Mouse (Mus musculus): ENCODE data around the gene Gapdhs. TPM values are rescaled to one million over a fixed set of nuclear protein-coding genes. Genes with fewer than 3 reads are reported as not detected.
"Not testable (repeated sequence)": the region's sequence is repeated elsewhere in the genome, so short reads cannot be mapped to it uniquely, and the experiment has no call there.

Gapdhs gene
- polyA plus RNA-seq, 1 experiment from 2014 or later = 0.35 TPM

GRCm38 (mm10) chr7:30736211-30736610 lies 7.3 kb downstream of the Gapdhs start:
- Histone ChIP-seq H3K27ac (no peak overlapping the region), H3K4me2 (no peak overlapping the region), H3K27me3 (no peaks in the 10 kb centered on the region), H3K36me3 (peaks cover 59% of the 10 kb centered on the region), H3K4me3 (replicated peaks) (no peak overlapping the region), H3K9me3 (replicated peaks) (no peaks in the 10 kb centered on the region), H3K4me1 (no peaks in the 10 kb centered on the region), H3K9ac (no peak overlapping the region)
- WGBS = 90% methylated on average over 3 of the region's 3 CpGs
- no peak for ATAC-seq (replicated peaks; ENCODE audit: low FRiP score)

- not testable (repeated sequence) for ATAC-seq (replicated peaks; ENCODE audit: low FRiP score)
Observed at GRCm38 (mm10) chr7:30730064-30730722, 13.3 kb downstream of the Gapdhs start.

GRCm38 (mm10) chr7:30729396-30730063 lies 14.0 kb downstream of the Gapdhs start, which contains the start of gene Tmem147:
Tmem147 (minus strand) TSS chr7:30729540.
- ATAC-seq (replicated peaks; ENCODE audit: low FRiP score) = peak; percentile 98
- under 1% methylated on average over 60 of the region's 60 CpGs for WGBS
- peaks cover 21% of the 10 kb centered on the region for H3K4me1 ChIP-seq

More at GRCm38 (mm10) chr7:30730064-30730722, 13.3 kb downstream of the Gapdhs start:
- peak overlapping the region; percentile 61 for H3K9ac ChIP-seq
- H3K27ac ChIP-seq = peak overlapping the region; percentile 91
- not testable (repeated sequence) for H3K9me3 ChIP-seq (replicated peaks); H3K27me3 ChIP-seq
- H3K4me3 ChIP-seq (replicated peaks) = peak overlapping the region; percentile 87
- 21% methylated on average over 16 of the region's 22 CpGs for WGBS
- H3K36me3 ChIP-seq = peaks cover 49% of the 10 kb centered on the region
- peaks cover 21% of the 10 kb centered on the region for H3K4me1 ChIP-seq
- peak overlapping the region; percentile 65 for H3K4me2 ChIP-seq

GRCm38 (mm10) chr7:30728739-30729395 lies 14.6 kb downstream of the Gapdhs start:
- Histone ChIP-seq H3K4me1 (peaks cover 21% of the 10 kb centered on the region), H3K4me3 (replicated peaks) (peak overlapping the region; percentile 87), H3K9me3 (replicated peaks) (no peaks in the 10 kb centered on the region), H3K27ac (peak overlapping the region; percentile 91), H3K27me3 (no peaks in the 10 kb centered on the region), H3K36me3 (peaks cover 40% of the 10 kb centered on the region), H3K9ac (peak overlapping the region; percentile 61), H3K4me2 (peak overlapping the region; percentile 65)
- WGBS = 6% methylated on average over 26 of the region's 26 CpGs
- ATAC-seq (replicated peaks; ENCODE audit: low FRiP score) = peak; percentile 54

More at GRCm38 (mm10) chr7:30729396-30730063, 14.0 kb downstream of the Gapdhs start, which contains the start of gene Tmem147:
- H3K4me2 ChIP-seq = peak within 1 kb of the TSS; percentile 65
- peak within 1 kb of the TSS; percentile 87 for H3K4me3 ChIP-seq (replicated peaks)
- H3K27me3 ChIP-seq = no peaks in the 10 kb centered on the region
- peak within 1 kb of the TSS; percentile 91 for H3K27ac ChIP-seq
- no peaks in the 10 kb centered on the region for H3K9me3 ChIP-seq (replicated peaks)
- H3K9ac ChIP-seq = peak within 1 kb of the TSS; percentile 61
- H3K36me3 ChIP-seq = peaks cover 46% of the 10 kb centered on the region

- Histone ChIP-seq H3K9ac (peak overlapping the region; percentile 61), H3K27ac (no peak overlapping the region), H3K36me3 (peaks cover 37% of the 10 kb centered on the region), H3K27me3 (no peaks in the 10 kb centered on the region), H3K4me2 (peak overlapping the region; percentile 65), H3K9me3 (replicated peaks) (no peaks in the 10 kb centered on the region), H3K4me3 (replicated peaks) (peak overlapping the region; percentile 87), H3K4me1 (peaks cover 21% of the 10 kb centered on the region)
- ATAC-seq (replicated peaks; ENCODE audit: low FRiP score) = no peak
- WGBS = 77% methylated on average over 6 of the region's 6 CpGs
Observed at GRCm38 (mm10) chr7:30728214-30728613, 15.3 kb downstream of the Gapdhs start.

GRCm38 (mm10) chr7:30723274-30723953 lies 20.1 kb downstream of the Gapdhs start:
- 71% methylated on average over 6 of the region's 6 CpGs for WGBS
- H3K9ac ChIP-seq = no peak overlapping the region

GRCm38 (mm10) chr7:30721286-30721685 lies 22.2 kb downstream of the Gapdhs start:
- Histone ChIP-seq H3K4me1 (peaks cover 14% of the 10 kb centered on the region), H3K4me3 (replicated peaks) (no peak overlapping the region), H3K27me3 (peaks cover 23% of the 10 kb centered on the region), H3K9ac (no peak overlapping the region), H3K27ac (no peak overlapping the region), H3K36me3 (peaks cover 7% of the 10 kb centered on the region; the same call in 1 of the 2 replicates), H3K4me2 (no peak overlapping the region), H3K9me3 (replicated peaks) (no peaks in the 10 kb centered on the region)
- 80% methylated on average over 7 of the region's 7 CpGs for WGBS
- ATAC-seq (replicated peaks; ENCODE audit: low FRiP score) = no peak

More at GRCm38 (mm10) chr7:30723274-30723953, 20.1 kb downstream of the Gapdhs start:
- peaks cover 8% of the 10 kb centered on the region for H3K4me1 ChIP-seq
- H3K27me3 ChIP-seq = 0 out of 2 replicates have a peak, but pooled peaks cover 3% of the 10 kb centered on the region
- H3K4me2 ChIP-seq = no peak overlapping the region
- no peak overlapping the region for H3K4me3 ChIP-seq (replicated peaks)
- no peak overlapping the region for H3K27ac ChIP-seq
- no peaks in the 10 kb centered on the region for H3K9me3 ChIP-seq (replicated peaks)
- peaks cover 21% of the 10 kb centered on the region for H3K36me3 ChIP-seq
- ATAC-seq (replicated peaks; ENCODE audit: low FRiP score) = no peak

GRCm38 (mm10) chr7:30719669-30720068 lies 23.8 kb downstream of the Gapdhs start:
- no peak overlapping the region for H3K27ac ChIP-seq
- no peak overlapping the region for H3K4me3 ChIP-seq (replicated peaks)
- 92% methylated on average over 5 of the region's 5 CpGs for WGBS
- peaks cover 14% of the 10 kb centered on the region for H3K4me1 ChIP-seq
- no peak overlapping the region for H3K4me2 ChIP-seq
- peaks cover 35% of the 10 kb centered on the region for H3K27me3 ChIP-seq
- H3K9ac ChIP-seq = no peak overlapping the region
- ATAC-seq (replicated peaks; ENCODE audit: low FRiP score) = no peak
- no peaks in the 10 kb centered on the region for H3K9me3 ChIP-seq (replicated peaks)
- H3K36me3 ChIP-seq = no peaks in the 10 kb centered on the region

GRCm38 (mm10) chr7:30717716-30718046 lies 25.8 kb downstream of the Gapdhs start:
- no peak for ATAC-seq (replicated peaks; ENCODE audit: low FRiP score)
- peaks cover 14% of the 10 kb centered on the region for H3K4me1 ChIP-seq
- peaks cover 35% of the 10 kb centered on the region for H3K27me3 ChIP-seq
- H3K9me3 ChIP-seq (replicated peaks) = no peaks in the 10 kb centered on the region
- peak overlapping the region; percentile 77 for H3K4me2 ChIP-seq
- H3K4me3 ChIP-seq (replicated peaks) = peak overlapping the region; percentile 45
- no peaks in the 10 kb centered on the region for H3K36me3 ChIP-seq
- H3K27ac ChIP-seq = no peak overlapping the region
- 11% methylated on average over 14 of the region's 14 CpGs for WGBS
- H3K9ac ChIP-seq = no peak overlapping the region; the same call in 1 of the 2 replicates

GRCm38 (mm10) chr7:30717006-30717715 lies 26.3 kb downstream of the Gapdhs start:
- peak; percentile 96 for ATAC-seq (replicated peaks; ENCODE audit: low FRiP score)
- peak overlapping the region; percentile 45 for H3K4me3 ChIP-seq (replicated peaks)
- H3K4me1 ChIP-seq = peaks cover 14% of the 10 kb centered on the region
- peak overlapping the region; percentile 3; the same call in 1 of the 2 replicates for H3K9ac ChIP-seq
- H3K36me3 ChIP-seq = no peaks in the 10 kb centered on the region
- peak overlapping the region; percentile 77 for H3K4me2 ChIP-seq
- no peak overlapping the region for H3K27ac ChIP-seq
- H3K27me3 ChIP-seq = peaks cover 35% of the 10 kb centered on the region
- 2% methylated on average over 43 of the region's 43 CpGs for WGBS
- no peaks in the 10 kb centered on the region for H3K9me3 ChIP-seq (replicated peaks)

- H3K27me3 ChIP-seq = peaks cover 32% of the 10 kb centered on the region
- no peak within 1 kb of the TSS for H3K9ac ChIP-seq
- no peaks in the 10 kb centered on the region for H3K9me3 ChIP-seq (replicated peaks)
- H3K4me2 ChIP-seq = no peak within 1 kb of the TSS
- H3K27ac ChIP-seq = no peak within 1 kb of the TSS
- H3K4me3 ChIP-seq (replicated peaks) = no peak within 1 kb of the TSS
- WGBS = 76% methylated on average over 3 of the region's 3 CpGs
- no peak for ATAC-seq (replicated peaks; ENCODE audit: low FRiP score)
- peaks cover 2% of the 10 kb centered on the region; the same call in 1 of the 2 replicates for H3K4me1 ChIP-seq
- no peaks in the 10 kb centered on the region for H3K36me3 ChIP-seq
Observed at GRCm38 (mm10) chr7:30711942-30712341, 31.5 kb downstream of the Gapdhs start, which contains the start of gene Atp4a. Atp4a (plus strand) TSS chr7:30712209.
